Mouse (Mus musculus) kidney, postnatal 0 days (tissue): ENCODE results near the gene Lrrc8a. TPM values are rescaled to one million over a fixed set of nuclear protein-coding genes. Genes with fewer than 3 reads are reported as not detected.

Experiments
- ATAC-seq: fragments of 200-750 bp; cut with Nextera tagmentation; replicated peaks from 2 replicates; pipeline ENCODE4 v1.8.0; 2017; ENCODE audit warnings: low read depth, moderate number of reproducible peaks, moderate TSS enrichment, moderate library complexity; ENCODE audit not compliant: low FRiP score
- DNase-seq: peaks from one replicate; pipeline ENCODE4 v3.0.0-alpha.2; 2016; ENCODE audit warnings: low spot score
- H3K27ac ChIP-seq: fragments of 300-500 bp; sonication (generic); 2 replicates; pipeline ENCODE4 v1.5.1; 2014; ENCODE audit warnings: mild to moderate bottlenecking
- H3K27me3 ChIP-seq: fragments of 300-500 bp; sonication (generic); 2 replicates; pipeline ENCODE4 v1.6.1; 2014; ENCODE audit warnings: low read length, mixed read lengths; ENCODE audit not compliant: insufficient read depth
- H3K36me3 ChIP-seq: fragments of 300-500 bp; sonication (generic); 2 replicates; pipeline ENCODE4 v1.6.1; 2014; ENCODE audit warnings: low read length, mixed read lengths; ENCODE audit not compliant: insufficient read depth
- H3K4me1 ChIP-seq: fragments of 300-500 bp; sonication (generic); replicated peaks from 2 replicates; pipeline ENCODE4 v1.6.1; 2014; ENCODE audit warnings: antibody characterized with exemption, low read length, mixed read lengths; ENCODE audit not compliant: insufficient read depth
- H3K4me2 ChIP-seq: fragments of 300-500 bp; sonication (generic); 2 replicates; pipeline ENCODE4 v1.6.1; 2014; ENCODE audit warnings: mild to moderate bottlenecking, low read length, moderate library complexity, mixed read lengths
- H3K4me3 ChIP-seq: fragments of 300-500 bp; sonication (generic); replicated peaks from 2 replicates; pipeline ENCODE4 v1.5.1; 2014; ENCODE audit warnings: low read depth, low read length
- H3K9ac ChIP-seq: fragments of 300-500 bp; sonication (generic); 2 replicates; pipeline ENCODE4 v1.6.1; 2014; ENCODE audit warnings: low read depth, low read length
- H3K9me3 ChIP-seq: fragments of 300-500 bp; sonication (generic); replicated peaks from 2 replicates; pipeline ENCODE4 v1.6.1; 2016; ENCODE audit warnings: low read length, inconsistent platforms, mixed read lengths
- CTCF ChIP-seq: IDR thresholded peaks from 2 replicates; pipeline ENCODE4 v1.5.1; 2016; ENCODE audit warnings: antibody characterized with exemption, low read depth, mild to moderate bottlenecking, moderate library complexity
- WGBS: fragments of 180-500 bp; shearing (Covaris S2); extraction: QIAGEN DNeasy Blood & Tissue Kit; methylation state at CpG from one replicate; pipeline ENCODE4 v1.1.7; 2014; 5-methylcytosine and 5-hydroxymethylcytosine counted together
- polyA plus RNA-seq: library from polyadenylated mRNA; unstranded; fragments of >200 nt; fragmentation: Nextera tagmentation; extraction: Ambion mirVana; gene quantifications from 2 replicates; pipeline ENCODE4 v1.2.1, GENCODE M21; 2015

Lrrc8a gene
- polyA plus RNA-seq, 1 experiment from 2014 or later, result 50.2 TPM

DNA sequence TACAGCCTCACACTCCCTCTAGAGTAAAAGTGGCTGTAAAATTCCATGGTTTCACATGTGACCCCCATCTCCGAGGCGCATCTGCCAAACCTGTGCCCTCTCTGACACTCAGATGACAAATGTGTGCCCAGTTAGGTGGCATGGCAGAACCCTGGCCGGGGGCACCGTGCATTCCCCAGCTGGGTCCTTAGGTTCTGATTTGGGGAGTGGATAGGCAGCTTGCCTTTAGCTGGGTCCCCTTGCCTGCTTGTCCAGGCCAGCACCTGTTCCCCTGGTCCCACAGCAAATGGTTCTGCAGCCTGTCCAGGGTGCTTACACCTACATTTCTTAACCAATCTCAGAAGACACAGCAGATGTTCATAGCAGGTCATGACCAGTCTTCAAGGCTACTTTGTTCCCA is 5.9 kb downstream of the Lrrc8a start:
- H3K9me3 ChIP-seq, result no peaks in the 10 kb centered on the region
- H3K36me3 ChIP-seq, result peaks cover 14% of the 10 kb centered on the region; the same call in 1 of the 2 replicates
- H3K4me2 ChIP-seq, result no peak overlapping the region
- ATAC-seq (no peak), DNase-seq (no peak)
- no peak overlapping the region for H3K9ac ChIP-seq
- TF ChIP-seq CTCF, result no peak
- H3K27ac ChIP-seq, result peak overlapping the region; percentile 58; the same call in 1 of the 2 replicates
- no peak overlapping the region for H3K4me3 ChIP-seq
- WGBS, result 89% methylated on average over 4 of the region's 4 CpGs
- no peaks in the 10 kb centered on the region for H3K27me3 ChIP-seq
- peaks cover 18% of the 10 kb centered on the region for H3K4me1 ChIP-seq

GRCm38 (mm10) chr2:30244595-30245178 is 7.2 kb downstream of the Lrrc8a start:
- TF ChIP-seq CTCF, result no peak
- H3K27me3 ChIP-seq, result no peaks in the 10 kb centered on the region
- H3K36me3 ChIP-seq, result peaks cover 16% of the 10 kb centered on the region; the same call in 1 of the 2 replicates
- H3K4me2 ChIP-seq, result no peak overlapping the region
- no peak overlapping the region for H3K9ac ChIP-seq
- WGBS, result 64% methylated on average over 7 of the region's 7 CpGs
- 0 out of 2 replicates have a peak overlapping the region, but pooled peaks have one; percentile 48 for H3K27ac ChIP-seq
- no peaks in the 10 kb centered on the region for H3K9me3 ChIP-seq
- DNase-seq, result no peak
- ATAC-seq, result no peak
- no peak overlapping the region for H3K4me3 ChIP-seq
- H3K4me1 ChIP-seq, result peaks cover 5% of the 10 kb centered on the region

DNA sequence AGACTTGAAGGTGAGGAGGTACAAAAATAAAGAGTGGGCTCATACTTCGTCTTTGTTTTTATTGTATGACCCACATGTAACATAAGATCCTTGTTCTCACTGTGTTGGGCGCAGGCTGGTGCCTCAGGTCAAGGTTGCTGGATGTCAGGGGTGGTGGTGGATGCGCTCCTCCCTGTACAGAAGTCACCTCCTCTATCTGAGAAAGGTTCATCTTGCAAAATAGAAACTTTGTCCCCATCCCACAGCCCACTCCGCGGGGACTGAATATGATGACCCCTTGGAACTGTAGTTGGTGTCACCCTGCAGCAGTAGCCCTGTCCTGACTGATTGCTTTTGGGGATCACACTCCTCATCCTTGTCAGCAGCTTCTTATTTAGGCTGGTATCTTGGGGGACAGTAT is 9.5 kb downstream of the Lrrc8a start:
- no peak for ATAC-seq
- Histone ChIP-seq H3K9ac (no peak overlapping the region), H3K4me3 (no peak overlapping the region), H3K4me1 (no peaks in the 10 kb centered on the region; the same call in 1 of the 2 replicates), H3K27ac (no peak overlapping the region), H3K4me2 (no peak overlapping the region), H3K36me3 (0 out of 2 replicates have a peak, but pooled peaks cover 5% of the 10 kb centered on the region), H3K9me3 (no peaks in the 10 kb centered on the region), H3K27me3 (no peaks in the 10 kb centered on the region)
- no peak for DNase-seq
- WGBS, result 61% methylated on average over 5 of the region's 5 CpGs
- no peak for TF ChIP-seq CTCF

GRCm38 (mm10) chr2:30247681-30248080 is 10.2 kb downstream of the Lrrc8a start:
- ATAC-seq (no peak), DNase-seq (no peak)
- Histone ChIP-seq H3K4me1 (no peaks in the 10 kb centered on the region; the same call in 1 of the 2 replicates), H3K27ac (no peak overlapping the region), H3K36me3 (0 out of 2 replicates have a peak, but pooled peaks cover 5% of the 10 kb centered on the region), H3K4me3 (no peak overlapping the region), H3K9me3 (no peaks in the 10 kb centered on the region), H3K9ac (no peak overlapping the region), H3K27me3 (no peaks in the 10 kb centered on the region), H3K4me2 (no peak overlapping the region)
- 61% methylated on average over 4 of the region's 4 CpGs for WGBS
- no peak for TF ChIP-seq CTCF

- Histone ChIP-seq H3K9ac (no peak overlapping the region), H3K4me3 (no peak overlapping the region), H3K9me3 (no peaks in the 10 kb centered on the region), H3K4me1 (no peaks in the 10 kb centered on the region; the same call in 1 of the 2 replicates), H3K4me2 (no peak overlapping the region), H3K36me3 (0 out of 2 replicates have a peak, but pooled peaks cover 5% of the 10 kb centered on the region), H3K27me3 (no peaks in the 10 kb centered on the region), H3K27ac (no peak overlapping the region)
- no peak for TF ChIP-seq CTCF
- 96% methylated on average over 3 of the region's 3 CpGs for WGBS
- ATAC-seq, result no peak
- no peak for DNase-seq
These were observed 11.7 kb downstream of the Lrrc8a start for GRCm38 (mm10) chr2:30249182-30249581.

GRCm38 (mm10) chr2:30250166-30251128 is 12.9 kb downstream of the Lrrc8a start:
- TF ChIP-seq CTCF, result no peak
- 90% methylated on average over 10 of the region's 10 CpGs for WGBS

More at GRCm38 (mm10) chr2:30250166-30251128, 12.9 kb downstream of the Lrrc8a start:
- no peaks in the 10 kb centered on the region; the same call in 1 of the 2 replicates for H3K4me1 ChIP-seq
- H3K27ac ChIP-seq, result no peak overlapping the region
- no peak overlapping the region for H3K9ac ChIP-seq
- H3K36me3 ChIP-seq, result peaks cover 13% of the 10 kb centered on the region; the same call in 1 of the 2 replicates
- H3K4me3 ChIP-seq, result no peak overlapping the region
- DNase-seq (no peak), ATAC-seq (no peak)
- H3K4me2 ChIP-seq, result no peak overlapping the region
- H3K9me3 ChIP-seq, result no peaks in the 10 kb centered on the region
- no peaks in the 10 kb centered on the region for H3K27me3 ChIP-seq
